Mouse (Mus musculus) midbrain, embryonic 11.5 days (tissue): Measurements from ENCODE around the gene Lrp2bp. TPM values are rescaled to one million over a fixed set of nuclear protein-coding genes. Genes with fewer than 3 reads are reported as not detected.

Source experiments
- ATAC-seq: fragments of 200-750 bp; cut with Nextera tagmentation; 2 replicates; pipeline ENCODE4 v1.8.0; 2017; ENCODE audit warnings: moderate TSS enrichment, moderate library complexity; ENCODE audit not compliant: low FRiP score
- DNase-seq: peaks from one replicate; pipeline ENCODE4 v3.0.0; 2015; ENCODE audit warnings: low spot score; ENCODE audit errors: missing footprints
- H3K27ac ChIP-seq: fragments of 300-500 bp; sonication (generic); 2 replicates; pipeline ENCODE4 v1.5.1; 2014; ENCODE audit warnings: low read depth, low read length
- H3K27me3 ChIP-seq: fragments of 300-500 bp; sonication (generic); 2 replicates; pipeline ENCODE4 v1.6.1; 2014; ENCODE audit warnings: mild to moderate bottlenecking, low read length, moderate library complexity, mixed read lengths; ENCODE audit not compliant: control insufficient read depth, insufficient read depth
- H3K36me3 ChIP-seq: fragments of 300-500 bp; sonication (generic); 2 replicates; pipeline ENCODE4 v1.6.1; 2014; ENCODE audit warnings: mild to moderate bottlenecking, low read length, moderate library complexity, mixed read lengths; ENCODE audit not compliant: control insufficient read depth, insufficient read depth
- H3K4me1 ChIP-seq: fragments of 300-500 bp; sonication (generic); 2 replicates; pipeline ENCODE4 v1.6.1; 2014; ENCODE audit warnings: low read length; ENCODE audit not compliant: control insufficient read depth, insufficient read depth
- H3K4me2 ChIP-seq: fragments of 300-500 bp; sonication (generic); 2 replicates; pipeline ENCODE4 v1.6.1; 2014; ENCODE audit warnings: mild to moderate bottlenecking, moderate library complexity
- H3K4me3 ChIP-seq: fragments of 300-500 bp; sonication (generic); 2 replicates; pipeline ENCODE4 v1.5.1; 2014; ENCODE audit warnings: low read depth, low read length
- H3K9ac ChIP-seq: fragments of 300-500 bp; sonication (generic); 2 replicates; pipeline ENCODE4 v1.6.1; 2014; ENCODE audit warnings: low read length
- H3K9me3 ChIP-seq: fragments of 300-500 bp; sonication (generic); 2 replicates; pipeline ENCODE4 v1.6.1; 2016; ENCODE audit warnings: low read length; ENCODE audit not compliant: control insufficient read depth
- WGBS: fragments of 180-500 bp; shearing (Covaris S2); extraction: QIAGEN DNeasy Blood & Tissue Kit; methylation state at CpG from one replicate; pipeline ENCODE4 v1.1.7; 2014; 5-methylcytosine and 5-hydroxymethylcytosine counted together
- polyA plus RNA-seq: library from polyadenylated mRNA; unstranded; fragments of >200 nt; fragmentation: Nextera tagmentation; extraction: Ambion mirVana; gene quantifications from 2 replicates; pipeline ENCODE4 v1.2.1, GENCODE M21; 2014

Gene Lrp2bp
- polyA plus RNA-seq, 1 experiment from 2014 or later = 0.44 TPM

DNA sequence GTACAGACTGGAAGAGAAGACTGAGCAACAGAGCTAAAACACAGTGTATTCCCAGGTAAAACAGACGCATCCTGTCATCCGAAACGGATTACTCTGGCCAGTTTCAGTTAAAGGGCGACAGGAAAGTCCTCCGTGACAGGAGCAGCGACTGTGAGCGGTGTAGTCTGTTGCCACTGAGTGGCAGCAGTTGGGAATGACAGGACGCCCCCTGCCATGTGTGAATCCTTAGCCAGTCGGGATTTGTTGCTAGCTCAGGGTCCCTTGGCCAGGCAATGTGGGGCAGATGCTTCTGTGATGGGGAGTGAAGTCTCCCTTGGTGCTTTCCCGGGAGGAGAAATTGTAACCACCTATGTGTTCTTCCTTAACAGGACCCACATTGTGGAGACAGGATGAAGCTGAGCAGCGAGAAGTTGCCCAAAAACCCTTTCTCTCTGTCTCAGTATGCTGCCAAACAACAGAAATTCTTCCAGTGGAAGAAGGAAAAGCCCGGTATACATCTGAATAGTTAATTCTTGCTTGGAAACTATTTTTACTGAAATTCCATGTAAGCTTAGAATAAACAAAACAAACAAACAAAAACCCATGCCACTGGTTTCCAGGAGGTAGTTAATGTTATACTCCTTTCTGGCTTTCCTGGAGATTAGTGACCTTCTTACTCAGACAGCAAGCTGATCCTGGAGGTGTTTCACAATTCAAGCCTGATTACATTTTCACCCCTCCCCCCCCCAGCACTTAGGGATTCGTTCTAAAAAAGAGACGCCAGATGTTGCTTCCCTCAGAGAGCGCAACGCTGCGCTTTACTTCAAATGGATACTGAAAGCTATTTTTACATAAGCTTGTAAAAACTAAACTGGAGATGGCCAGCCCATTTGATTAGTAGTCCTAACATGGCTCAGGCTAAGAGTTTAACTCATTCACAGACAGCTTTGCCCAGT lies 11.9 kb downstream of the Lrp2bp start:
- Histone ChIP-seq H3K27me3 (no peaks in the 10 kb centered on the region), H3K27ac (no peak overlapping the region), H3K9me3 (no peaks in the 10 kb centered on the region), H3K4me2 (peak overlapping the region; percentile 34), H3K4me1 (peaks cover 7% of the 10 kb centered on the region; the same call in 1 of the 2 replicates), H3K9ac (no peak overlapping the region), H3K4me3 (no peak overlapping the region), H3K36me3 (no peaks in the 10 kb centered on the region)
- WGBS = 13% methylated on average over 17 of the region's 17 CpGs
- peak; percentile 89 for DNase-seq
- ATAC-seq = peak; percentile 50

DNA sequence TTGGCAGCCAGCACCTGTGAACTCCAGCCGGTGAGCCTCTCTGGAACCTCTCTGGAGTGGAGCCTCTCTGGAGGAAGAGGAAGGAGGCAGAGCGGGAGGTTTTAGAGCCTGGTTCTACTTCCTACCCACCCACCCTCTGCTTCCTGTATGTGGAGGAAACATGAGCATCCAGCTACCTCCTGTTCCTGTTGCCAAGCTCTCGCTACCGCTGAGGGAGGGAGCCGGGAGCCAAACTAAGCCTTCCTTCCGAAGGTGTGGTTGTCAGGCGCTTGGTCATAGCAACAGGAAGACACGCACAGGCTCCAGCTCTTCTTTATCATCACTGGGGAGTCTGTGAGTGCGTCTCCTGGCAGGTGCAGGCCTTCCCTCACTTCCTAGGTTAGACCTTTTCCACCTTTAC lies 23.1 kb downstream of the Lrp2bp start:
- Histone ChIP-seq H3K27me3 (no peaks in the 10 kb centered on the region), H3K4me3 (no peak overlapping the region), H3K9ac (no peak overlapping the region), H3K27ac (no peak overlapping the region), H3K9me3 (no peaks in the 10 kb centered on the region), H3K4me1 (no peaks in the 10 kb centered on the region), H3K36me3 (no peaks in the 10 kb centered on the region), H3K4me2 (no peak overlapping the region)
- no peak for DNase-seq
- 92% methylated on average over 9 of the region's 9 CpGs for WGBS
- ATAC-seq = no peak

DNA sequence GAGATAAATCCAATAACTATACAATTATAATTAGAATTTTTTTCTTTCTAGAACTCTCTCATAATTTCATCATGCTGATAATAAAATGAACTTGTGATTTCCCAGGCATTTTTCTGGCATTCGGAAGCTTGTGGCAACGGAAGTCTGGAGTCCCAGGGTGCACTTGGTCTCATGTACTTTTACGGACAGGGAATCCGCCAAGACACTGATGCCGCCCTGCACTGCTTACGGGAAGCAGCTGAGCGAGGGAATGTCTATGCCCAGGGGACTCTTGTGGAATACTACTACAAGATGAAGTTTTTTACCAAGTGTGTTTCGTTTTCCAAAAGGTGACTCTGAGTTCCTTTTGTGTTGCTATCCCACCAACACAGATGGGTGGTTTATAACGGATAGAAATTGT lies 23.7 kb downstream of the Lrp2bp start:
- no peak overlapping the region for H3K27ac ChIP-seq
- H3K4me2 ChIP-seq = no peak overlapping the region
- H3K36me3 ChIP-seq = no peaks in the 10 kb centered on the region
- DNase-seq = no peak
- no peak overlapping the region for H3K4me3 ChIP-seq
- H3K4me1 ChIP-seq = no peaks in the 10 kb centered on the region
- H3K9ac ChIP-seq = no peak overlapping the region
- WGBS = 95% methylated on average over 9 of the region's 9 CpGs
- no peaks in the 10 kb centered on the region for H3K27me3 ChIP-seq
- H3K9me3 ChIP-seq = no peaks in the 10 kb centered on the region
- ATAC-seq = no peak

DNA sequence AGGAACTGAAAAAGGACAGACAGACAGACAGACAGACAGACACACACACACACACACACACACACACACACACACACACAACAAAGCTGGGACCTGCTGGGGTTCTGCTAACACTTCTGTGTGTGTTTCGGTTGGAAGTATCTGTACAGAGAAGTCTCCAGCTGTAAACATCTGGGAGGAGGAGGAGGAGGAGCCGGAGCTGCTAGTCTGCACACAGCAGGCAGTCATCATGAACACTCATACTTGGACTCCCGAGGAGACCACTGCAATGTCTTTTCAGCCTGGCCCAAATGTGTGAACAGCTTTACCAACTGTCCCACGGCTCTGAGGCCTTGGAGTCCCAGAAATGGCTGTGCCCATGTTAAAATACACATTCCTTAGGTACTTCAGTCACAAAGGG lies 25.3 kb downstream of the Lrp2bp start:
- Histone ChIP-seq H3K27ac (no peak overlapping the region), H3K27me3 (no peaks in the 10 kb centered on the region), H3K9ac (no peak overlapping the region), H3K4me3 (no peak overlapping the region), H3K4me1 (no peaks in the 10 kb centered on the region), H3K36me3 (no peaks in the 10 kb centered on the region), H3K4me2 (no peak overlapping the region), H3K9me3 (no peaks in the 10 kb centered on the region)
- WGBS = 70% methylated on average over 4 of the region's 4 CpGs
- DNase-seq (no peak), ATAC-seq (no peak)

DNA sequence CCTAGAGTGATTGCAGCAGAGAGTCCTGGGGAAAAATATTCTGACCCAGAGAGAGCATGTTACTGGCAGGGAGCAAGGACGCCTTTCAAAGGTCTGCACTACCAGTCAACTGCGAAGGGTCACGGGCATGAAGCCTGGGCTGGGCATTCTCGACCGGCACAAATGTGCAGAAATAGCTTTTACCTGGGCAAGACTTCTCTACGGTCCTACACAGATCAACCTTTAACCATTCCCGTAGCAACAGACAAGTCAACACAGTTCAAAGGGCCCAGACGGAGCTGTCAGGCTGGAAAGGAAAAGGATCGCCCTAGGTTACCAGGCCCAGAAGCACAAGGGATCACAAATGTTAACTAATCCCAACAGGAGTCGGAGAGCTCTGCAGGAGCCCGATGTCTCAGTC lies 37.1 kb downstream of the Lrp2bp start:
- 67% methylated on average over 11 of the region's 11 CpGs for WGBS
- H3K27me3 ChIP-seq = no peaks in the 10 kb centered on the region
- no peaks in the 10 kb centered on the region for H3K9me3 ChIP-seq
- H3K4me1 ChIP-seq = no peaks in the 10 kb centered on the region
- no peak overlapping the region for H3K9ac ChIP-seq
- no peaks in the 10 kb centered on the region for H3K36me3 ChIP-seq
- H3K27ac ChIP-seq = no peak overlapping the region
- no peak overlapping the region for H3K4me2 ChIP-seq
- ATAC-seq (no peak), DNase-seq (no peak)
- H3K4me3 ChIP-seq = no peak overlapping the region

DNA sequence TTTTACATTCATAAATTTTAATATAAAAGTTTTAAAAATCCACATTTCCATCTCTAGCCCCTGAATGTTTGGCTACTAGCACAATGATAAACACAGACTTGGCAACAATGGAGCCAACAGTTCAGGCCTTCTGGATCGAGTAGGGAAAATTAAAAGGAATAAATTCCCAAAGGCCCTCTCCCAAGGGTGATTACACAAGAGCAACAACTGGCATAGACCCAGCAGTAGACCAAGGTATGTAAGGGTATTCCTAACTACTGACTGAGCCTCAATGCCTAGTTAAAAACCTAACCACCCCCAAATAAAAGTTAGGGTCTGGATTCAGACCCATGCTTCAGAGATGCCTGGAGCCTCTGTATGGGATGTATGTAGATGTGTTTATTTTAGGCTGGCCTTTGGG lies 40.6 kb downstream of the Lrp2bp start:
- DNase-seq = no peak
- no peak overlapping the region for H3K27ac ChIP-seq
- H3K9me3 ChIP-seq = no peaks in the 10 kb centered on the region
- WGBS = 97% methylated on average over 1 of the region's 1 CpGs
- H3K4me1 ChIP-seq = no peaks in the 10 kb centered on the region
- no peaks in the 10 kb centered on the region for H3K36me3 ChIP-seq
- no peak overlapping the region for H3K4me2 ChIP-seq
- no peaks in the 10 kb centered on the region for H3K27me3 ChIP-seq
- no peak for ATAC-seq
- no peak overlapping the region for H3K4me3 ChIP-seq
- H3K9ac ChIP-seq = no peak overlapping the region

DNA sequence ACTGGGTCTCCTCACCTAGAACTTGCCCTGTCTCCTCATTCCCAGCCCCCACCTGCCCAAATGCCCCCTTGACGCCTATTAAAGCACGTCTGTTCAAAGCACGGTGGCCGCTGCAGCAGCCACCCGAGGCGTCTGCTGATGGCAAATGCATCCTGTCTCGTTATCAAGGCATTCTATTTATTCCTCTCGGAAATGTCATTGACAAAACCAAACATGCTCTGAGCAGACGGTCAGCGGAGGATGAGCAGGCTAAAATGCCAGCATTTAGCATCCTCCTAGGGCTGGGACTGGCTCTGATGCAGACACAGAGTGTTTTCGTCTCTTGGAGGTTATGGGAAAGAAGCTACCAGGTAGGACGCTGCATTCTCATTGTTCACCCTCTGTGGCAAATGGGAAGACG lies 41.2 kb downstream of the Lrp2bp start:
- Histone ChIP-seq H3K27ac (no peak overlapping the region), H3K36me3 (no peaks in the 10 kb centered on the region), H3K4me3 (no peak overlapping the region), H3K9me3 (no peaks in the 10 kb centered on the region), H3K27me3 (no peaks in the 10 kb centered on the region), H3K9ac (no peak overlapping the region), H3K4me2 (no peak overlapping the region), H3K4me1 (no peaks in the 10 kb centered on the region)
- DNase-seq (no peak), ATAC-seq (no peak)
- 86% methylated on average over 13 of the region's 13 CpGs for WGBS

DNA sequence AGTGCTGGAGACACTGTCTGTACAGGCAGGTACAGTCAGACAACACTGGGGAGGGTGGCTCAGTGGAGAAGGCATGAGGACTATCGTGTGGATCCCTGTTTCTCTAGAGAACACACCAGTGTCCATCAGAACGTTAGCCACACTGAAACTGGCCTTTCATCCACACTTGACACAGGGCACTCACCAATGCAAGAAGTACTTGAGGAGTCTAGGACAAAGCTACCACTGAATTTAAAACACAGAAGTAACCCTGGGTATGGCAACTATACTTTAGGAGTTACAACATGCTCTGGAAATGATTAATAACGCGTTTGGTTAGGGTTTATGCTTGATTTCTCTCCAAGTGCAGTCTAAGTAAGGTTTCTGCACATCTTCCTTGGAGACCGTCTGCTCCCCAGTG lies 73.7 kb downstream of the Lrp2bp start:
- Histone ChIP-seq H3K27ac (no peak overlapping the region), H3K4me2 (no peak overlapping the region), H3K4me3 (no peak overlapping the region), H3K27me3 (no peaks in the 10 kb centered on the region), H3K36me3 (no peaks in the 10 kb centered on the region), H3K4me1 (no peaks in the 10 kb centered on the region), H3K9me3 (no peaks in the 10 kb centered on the region), H3K9ac (no peak overlapping the region)
- WGBS = 90% methylated on average over 5 of the region's 5 CpGs
- ATAC-seq (no peak), DNase-seq (no peak)

DNA sequence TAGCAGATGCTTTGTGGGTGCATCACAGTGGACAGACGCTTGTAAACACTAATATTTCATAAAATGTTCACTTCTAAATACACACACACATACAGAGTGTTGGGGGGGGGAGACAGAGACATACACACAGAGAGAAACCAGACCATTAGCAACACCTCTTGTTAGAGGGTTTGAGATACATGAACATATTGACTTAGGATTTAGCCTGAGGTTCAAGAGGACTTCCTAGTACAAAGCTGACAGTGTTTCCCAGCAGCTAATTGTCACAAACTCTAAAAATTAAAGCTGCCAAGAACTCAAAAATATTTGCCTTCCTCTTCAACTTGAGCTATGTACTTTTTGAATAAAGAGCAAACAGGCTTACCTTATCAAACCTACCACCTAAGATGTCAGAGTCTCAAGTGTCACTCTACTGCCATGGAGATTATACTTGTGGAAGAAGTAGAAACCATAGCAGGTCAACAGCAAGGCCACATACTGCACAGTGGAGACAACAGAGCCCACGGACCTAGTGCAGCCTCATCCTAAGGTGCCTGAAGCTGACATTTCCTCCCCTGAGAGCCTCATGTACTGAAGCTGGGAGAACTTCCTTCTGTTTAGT lies 74.5 kb downstream of the Lrp2bp start:
- Histone ChIP-seq H3K27ac (no peak overlapping the region), H3K9ac (no peak overlapping the region), H3K27me3 (no peaks in the 10 kb centered on the region), H3K4me2 (no peak overlapping the region), H3K36me3 (0 out of 2 replicates have a peak, but pooled peaks cover 3% of the 10 kb centered on the region), H3K4me1 (no peaks in the 10 kb centered on the region), H3K9me3 (no peaks in the 10 kb centered on the region), H3K4me3 (no peak overlapping the region)
- ATAC-seq = no peak
- 80% methylated on average over 2 of the region's 2 CpGs for WGBS
- no peak for DNase-seq
